Mouse (Mus musculus) kidney, adult 2 months (tissue): Measurements from ENCODE around the gene Ctnnbl1. TPM values are rescaled to one million over a fixed set of nuclear protein-coding genes. Genes with fewer than 3 reads are reported as not detected.

Experiments used
- DNase-seq: peaks from one replicate; pipeline ENCODE4 v3.0.0; 2021
- H3K27ac ChIP-seq: fragments of 200-500 bp; 2 replicates; pipeline ENCODE4 v1.5.1; 2012; ENCODE audit warnings: low read depth, low read length, control low read depth, inconsistent platforms; ENCODE audit not compliant: insufficient read depth
- H3K27me3 ChIP-seq: fragments of 200-500 bp; replicated peaks from 2 replicates; pipeline ENCODE4 v1.6.1; 2012; ENCODE audit warnings: mild to moderate bottlenecking, moderate library complexity, low read length, inconsistent platforms; ENCODE audit not compliant: control insufficient read depth, insufficient read depth
- H3K36me3 ChIP-seq: fragments of 200-500 bp; 2 replicates; pipeline ENCODE4 v1.6.1; 2012; ENCODE audit warnings: mild to moderate bottlenecking, moderate library complexity, low read length, inconsistent platforms; ENCODE audit not compliant: control insufficient read depth, insufficient read depth
- H3K4me1 ChIP-seq: fragments of 200-500 bp; 2 replicates; pipeline ENCODE4 v1.6.1; 2011; ENCODE audit warnings: low read length; ENCODE audit not compliant: control insufficient read depth, insufficient read depth
- H3K4me3 ChIP-seq: fragments of 200-500 bp; 2 replicates; pipeline ENCODE4 v1.5.1; 2011; ENCODE audit warnings: mild to moderate bottlenecking, low read depth, low read length, control low read depth; ENCODE audit not compliant: insufficient read depth
- CTCF ChIP-seq: fragments of 200-500 bp; conservative IDR thresholded peaks from 2 replicates; pipeline ENCODE4 v1.5.1; 2011; ENCODE audit warnings: low read depth, mild to moderate bottlenecking, control low read depth, low read length, moderate library complexity, mixed read lengths; ENCODE audit not compliant: insufficient read depth, insufficient read length
- POLR2A ChIP-seq: fragments of 200-500 bp; IDR thresholded peaks from one replicate; pipeline ENCODE4 v1.6.1; 2011; ENCODE audit warnings: low read depth, low read length, control low read depth
- WGBS: fragments of 180-500 bp; shearing (Covaris S2); methylation state at CpG from one replicate; pipeline ENCODE4 v1.1.7; 2018; 5-methylcytosine and 5-hydroxymethylcytosine counted together
- polyA plus RNA-seq: library from polyadenylated mRNA; depleted of rRNA; stranded (reverse); fragments of >200 nt; gene quantifications from 2 replicates; pipeline ENCODE4 v1.2.3, GENCODE M21; 2012

The Ctnnbl1 gene
- polyA plus RNA-seq, 1 experiment, result 16.7 TPM

- 73% methylated on average over 8 of the region's 8 CpGs for WGBS
- H3K27ac ChIP-seq, result no peak overlapping the region
Observed at GRCm38 (mm10) chr2:157793851-157794332, 56.7 kb downstream of the Ctnnbl1 start.

GRCm38 (mm10) chr2:157795627-157796423, 58.6 kb downstream of the Ctnnbl1 start:
- DNase-seq, result no peak
- WGBS, result 90% methylated on average over 1 of the region's 1 CpGs
- Histone ChIP-seq H3K27ac (no peak overlapping the region), H3K27me3 (no peaks in the 10 kb centered on the region), H3K36me3 (no peaks in the 10 kb centered on the region), H3K4me3 (no peak overlapping the region), H3K4me1 (no peaks in the 10 kb centered on the region)
- TF ChIP-seq POLR2A (no peak), CTCF (no peak)

More at GRCm38 (mm10) chr2:157793851-157794332, 56.7 kb downstream of the Ctnnbl1 start:
- H3K36me3 ChIP-seq, result no peaks in the 10 kb centered on the region
- no peak for TF ChIP-seq CTCF
- TF ChIP-seq POLR2A, result no peak
- H3K4me1 ChIP-seq, result no peaks in the 10 kb centered on the region
- H3K27me3 ChIP-seq, result no peaks in the 10 kb centered on the region
- H3K4me3 ChIP-seq, result no peak overlapping the region
- DNase-seq, result no peak

- Histone ChIP-seq H3K27me3 (no peaks in the 10 kb centered on the region), H3K4me1 (no peaks in the 10 kb centered on the region), H3K36me3 (no peaks in the 10 kb centered on the region), H3K4me3 (no peak overlapping the region), H3K27ac (no peak overlapping the region)
- TF ChIP-seq CTCF (no peak), POLR2A (no peak)
- no peak for DNase-seq
- 96% methylated on average over 9 of the region's 9 CpGs for WGBS
Observed at GRCm38 (mm10) chr2:157799533-157799932, 62.3 kb downstream of the Ctnnbl1 start.

- Histone ChIP-seq H3K27me3 (no peaks in the 10 kb centered on the region), H3K27ac (no peak overlapping the region), H3K4me1 (no peaks in the 10 kb centered on the region), H3K36me3 (no peaks in the 10 kb centered on the region), H3K4me3 (no peak overlapping the region)
- TF ChIP-seq POLR2A (no peak), CTCF (no peak)
- WGBS, result 69% methylated on average over 2 of the region's 2 CpGs
- DNase-seq, result no peak
Observed at GRCm38 (mm10) chr2:157800288-157800687, 63.1 kb downstream of the Ctnnbl1 start.

GRCm38 (mm10) chr2:157800746-157801501, 63.7 kb downstream of the Ctnnbl1 start:
- no peaks in the 10 kb centered on the region for H3K27me3 ChIP-seq
- H3K27ac ChIP-seq, result no peak overlapping the region
- no peaks in the 10 kb centered on the region for H3K4me1 ChIP-seq
- no peak overlapping the region for H3K4me3 ChIP-seq
- 47% methylated on average over 11 of the region's 11 CpGs for WGBS
- H3K36me3 ChIP-seq, result no peaks in the 10 kb centered on the region
- no peak for DNase-seq
- TF ChIP-seq POLR2A (no peak), CTCF (no peak)

GRCm38 (mm10) chr2:157801505-157802357, 64.5 kb downstream of the Ctnnbl1 start:
- TF ChIP-seq POLR2A (no peak), CTCF (no peak)
- Histone ChIP-seq H3K27me3 (no peaks in the 10 kb centered on the region), H3K36me3 (no peaks in the 10 kb centered on the region), H3K27ac (no peak overlapping the region), H3K4me3 (no peak overlapping the region), H3K4me1 (no peaks in the 10 kb centered on the region)
- peak; percentile 21 for DNase-seq
- WGBS, result 56% methylated on average over 8 of the region's 8 CpGs

GRCm38 (mm10) chr2:157802666-157803065, 65.5 kb downstream of the Ctnnbl1 start:
- 75% methylated on average over 5 of the region's 5 CpGs for WGBS
- DNase-seq, result no peak
- no peaks in the 10 kb centered on the region for H3K4me1 ChIP-seq
- H3K27ac ChIP-seq, result no peak overlapping the region
- no peaks in the 10 kb centered on the region for H3K27me3 ChIP-seq
- no peak overlapping the region for H3K4me3 ChIP-seq
- H3K36me3 ChIP-seq, result no peaks in the 10 kb centered on the region
- no peak for TF ChIP-seq POLR2A
- TF ChIP-seq CTCF, result no peak
